Mouse (Mus musculus) c-Kit-negative CD71-positive TER-119-positive erythroid progenitor cells, embryonic 14.5 days (primary cell): ENCODE measurements around the gene Fas.

Source experiments
- DNase-seq: peaks from one replicate; pipeline ENCODE4 v3.0.0-alpha.2; 2013; ENCODE audit warnings: low read depth, low spot score

The Fas gene

DNA sequence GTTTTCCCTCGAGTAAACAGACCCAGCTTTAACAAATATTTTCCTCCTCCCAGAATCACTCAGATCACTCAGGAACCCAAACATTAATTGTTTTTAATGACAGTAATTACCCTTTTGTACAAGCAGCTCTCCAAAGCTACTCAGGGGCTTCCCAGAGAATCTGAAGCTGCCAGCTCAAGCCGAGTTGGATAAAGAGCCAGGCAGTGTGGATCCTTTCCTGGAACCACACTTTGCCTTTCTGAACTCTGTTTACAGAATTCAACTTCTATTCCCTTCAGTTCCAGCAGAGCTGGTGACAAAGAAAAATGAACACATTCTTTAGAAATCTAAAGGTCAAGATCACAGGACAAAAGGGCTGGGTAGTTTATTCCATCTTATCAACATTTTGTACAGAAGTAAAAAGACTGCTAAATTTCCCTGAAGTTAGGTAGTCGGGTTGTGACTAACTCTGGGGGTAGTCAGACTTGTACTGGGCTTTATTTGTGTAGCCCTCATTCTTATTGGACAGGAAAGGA is 62.9 kb downstream of the Fas start:
- DNase-seq: no peak

DNA sequence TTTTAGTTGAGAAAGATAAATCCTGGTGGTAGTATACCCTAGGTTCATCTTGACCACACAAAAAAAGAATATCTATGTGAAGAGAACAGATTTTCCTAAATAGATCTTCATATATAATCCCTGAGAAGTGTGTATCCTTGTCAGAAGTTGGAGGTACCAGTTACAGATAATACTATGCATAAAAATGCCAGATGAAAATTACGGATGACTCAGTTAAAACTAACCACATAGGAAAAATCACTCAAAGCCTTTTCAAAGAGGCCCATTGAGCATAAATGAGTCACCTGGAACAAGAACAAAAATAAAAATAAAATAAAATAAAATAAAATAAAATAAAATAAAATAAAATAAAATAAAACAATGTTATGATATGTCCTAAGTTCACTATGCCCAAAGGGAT is 72.2 kb downstream of the Fas start:
- DNase-seq: no peak

DNA sequence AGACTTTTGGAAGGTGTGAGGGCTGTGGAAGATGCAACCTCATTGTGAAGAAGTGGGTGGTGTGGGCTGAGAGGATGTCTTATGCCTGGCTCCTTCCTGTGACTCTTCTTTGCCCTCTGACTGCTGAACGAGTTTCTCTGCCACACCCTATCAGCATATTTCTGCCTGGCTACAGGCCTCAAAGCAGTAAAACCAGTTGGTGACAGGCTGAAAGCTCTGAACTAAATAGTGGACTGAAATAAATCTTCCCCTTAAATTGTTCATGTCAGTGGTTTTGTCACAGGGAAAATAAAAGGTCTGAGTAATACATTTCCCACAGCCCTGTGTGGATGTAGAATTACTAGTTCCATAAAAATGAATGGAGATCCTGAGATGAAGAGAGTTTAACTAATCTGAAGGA is 79.1 kb downstream of the Fas start:
- DNase-seq: no peak

DNA sequence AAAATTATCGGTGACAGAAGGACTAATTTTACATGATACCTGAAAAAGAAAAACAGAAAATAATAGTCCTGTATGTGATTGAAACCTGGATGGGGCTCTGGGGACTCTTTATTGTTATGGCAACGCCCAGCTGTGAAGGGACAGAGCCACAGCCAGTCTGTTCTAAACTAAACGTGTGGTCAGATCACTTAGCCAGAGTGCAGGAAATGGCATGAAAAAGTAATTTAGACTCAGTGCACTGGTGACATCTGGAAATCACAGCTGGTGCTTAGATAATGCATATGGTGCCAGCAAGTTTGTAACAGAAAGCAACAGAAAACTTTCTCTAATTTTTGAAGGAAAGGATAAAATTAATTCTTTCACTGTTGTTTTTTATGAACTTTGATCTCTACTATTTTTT is 79.9 kb downstream of the Fas start:
- DNase-seq: no peak
